Mouse (Mus musculus) erythroid progenitor cell, adult 5-6 weeks (primary cell): ENCODE data around the gene Srp9. TPM values are rescaled to one million over a fixed set of nuclear protein-coding genes. Genes with fewer than 3 reads are reported as not detected.
A peak's percentile ranks its signal among the peaks of the same experiment; 100 is the strongest.

Source experiments
- ATAC-seq: replicated peaks from 2 replicates; pipeline ENCODE4 v1.8.0; 2016; ENCODE audit warnings: moderate number of reproducible peaks, mild to moderate bottlenecking, moderate TSS enrichment, inconsistent platforms; ENCODE audit not compliant: poor library complexity, low FRiP score, severe bottlenecking
- total RNA-seq, 2 experiments: library from RNA; stranded (forward) in 1 of 2; stranded (reverse) in 1 of 2; fragments of 150-400 nt in 1 of 2; fragments of 186-747, 209-891 nt in 1 of 2; gene quantifications; 2 replicates each; pipeline versions ENCODE4 v1.2.3 to v1.2.4; 2015 to 2017; ENCODE audit warnings: low replicate concordance in 2 of 2

Gene Srp9
- total RNA-seq, 2 experiments from 2014 or later, result 24.2 to 54.5 TPM

DNA sequence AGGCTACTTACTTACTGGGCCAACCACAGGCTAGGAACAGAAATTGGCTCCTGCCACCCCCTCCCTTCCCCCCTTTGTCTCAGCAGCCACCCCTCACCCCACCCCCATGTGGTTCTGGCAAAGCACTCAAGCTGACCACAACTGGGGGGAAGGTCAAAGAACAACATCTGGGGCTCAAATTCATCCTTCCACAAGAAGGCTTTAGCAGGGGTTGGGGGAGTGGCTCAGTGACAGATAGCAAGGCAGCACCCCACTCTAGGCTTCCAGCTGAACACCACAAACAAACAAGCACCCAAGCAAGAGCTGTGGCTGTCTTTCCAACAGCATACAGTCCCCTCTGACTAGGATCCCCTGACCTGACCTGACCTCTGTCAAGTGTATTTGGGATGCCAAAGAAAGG lies 21.8 kb upstream of the Srp9 start:
- ATAC-seq, result no peak

DNA sequence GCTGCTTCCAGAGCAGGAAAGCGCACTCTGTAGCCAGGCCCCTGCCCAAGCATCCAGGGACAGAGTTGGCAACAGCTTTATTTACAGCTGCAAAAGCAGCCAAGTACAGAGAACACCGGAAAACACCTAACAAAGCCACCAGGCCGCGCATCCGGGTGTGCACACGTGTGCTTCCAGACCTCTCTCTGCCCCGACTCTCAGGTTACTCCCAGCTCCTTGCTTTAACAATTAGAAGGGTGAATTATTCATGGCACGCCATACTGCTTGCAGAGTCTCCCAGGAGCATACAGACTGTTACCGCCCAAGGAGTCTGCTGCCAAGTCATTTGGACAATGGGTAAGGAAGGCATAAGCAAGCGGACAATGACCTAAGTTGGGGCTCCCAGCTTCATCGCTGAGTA lies 21.1 kb upstream of the Srp9 start:
- no peak for ATAC-seq

DNA sequence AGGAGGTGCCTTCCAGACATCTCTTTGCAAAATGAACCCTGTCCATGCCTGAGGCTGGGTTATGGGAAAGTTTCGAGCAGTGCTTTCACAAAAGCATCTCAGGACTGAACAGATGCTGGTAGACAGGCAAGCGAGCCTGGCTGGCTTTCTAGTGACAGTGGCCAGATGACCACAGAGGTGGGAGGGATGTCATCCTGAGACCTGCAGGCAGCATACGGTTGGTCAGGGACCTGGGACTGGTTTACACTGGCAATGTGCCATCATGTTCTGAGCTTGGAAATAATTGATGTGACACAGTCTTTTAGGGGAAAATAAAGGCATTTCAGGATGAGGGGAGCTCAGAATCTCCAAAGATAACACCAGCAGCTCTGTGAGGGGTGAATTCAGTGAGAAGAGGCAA lies 19.5 kb upstream of the Srp9 start:
- ATAC-seq, result no peak

DNA sequence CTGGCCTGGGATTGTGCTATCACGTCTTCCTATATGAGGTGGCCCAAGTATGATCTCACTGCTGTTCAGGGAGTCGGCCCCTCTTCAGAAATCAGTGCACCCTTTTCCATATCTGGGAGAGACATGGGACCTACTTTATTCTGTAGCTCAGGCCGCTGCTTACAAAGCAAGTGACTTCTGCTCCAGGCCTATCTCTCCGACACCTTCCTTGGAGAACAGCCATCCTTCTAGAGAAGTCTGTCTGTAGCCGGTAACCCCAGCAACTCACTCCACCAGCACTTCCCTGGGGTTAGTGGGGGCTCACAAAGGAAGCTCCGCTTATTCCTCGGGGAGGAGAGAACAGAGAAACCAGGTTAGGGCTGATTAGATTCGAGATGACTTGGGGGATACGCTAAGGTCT lies 17.3 kb upstream of the Srp9 start:
- no peak for ATAC-seq

DNA sequence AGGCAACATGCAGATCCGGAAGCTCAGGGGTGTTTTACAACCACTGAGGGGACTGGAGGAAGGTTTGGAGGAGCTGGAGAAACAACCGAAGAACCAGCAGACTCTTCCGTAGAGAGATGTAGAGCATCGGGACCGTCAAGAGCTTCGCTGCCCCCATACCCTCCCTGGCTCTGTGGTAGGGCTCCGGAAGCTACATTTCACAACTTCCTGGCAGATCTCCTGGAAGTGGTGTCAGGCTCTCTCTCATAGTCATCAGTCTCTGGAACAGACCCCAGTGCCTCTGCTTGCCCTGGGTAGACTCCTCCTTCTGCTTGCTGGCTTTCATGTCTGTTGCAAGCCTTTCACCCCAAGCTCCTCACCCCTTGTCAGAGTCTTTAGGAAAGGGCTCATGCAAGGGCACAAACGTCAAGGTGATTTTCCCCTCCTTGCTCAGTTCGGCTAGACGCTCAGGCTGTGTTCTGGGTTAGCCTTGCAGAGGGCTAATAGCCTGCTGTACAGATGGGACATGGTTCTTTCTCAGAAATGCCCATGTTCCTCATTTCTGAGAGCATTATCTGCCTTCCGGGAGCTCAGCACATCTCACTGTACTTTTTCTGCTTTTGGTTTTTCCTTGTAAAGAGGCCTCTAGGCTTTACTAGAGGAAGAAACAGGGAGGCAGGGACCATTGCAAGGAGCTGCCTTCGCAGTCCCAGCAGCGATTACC lies 16.0 kb upstream of the Srp9 start:
- ATAC-seq, result no peak

DNA sequence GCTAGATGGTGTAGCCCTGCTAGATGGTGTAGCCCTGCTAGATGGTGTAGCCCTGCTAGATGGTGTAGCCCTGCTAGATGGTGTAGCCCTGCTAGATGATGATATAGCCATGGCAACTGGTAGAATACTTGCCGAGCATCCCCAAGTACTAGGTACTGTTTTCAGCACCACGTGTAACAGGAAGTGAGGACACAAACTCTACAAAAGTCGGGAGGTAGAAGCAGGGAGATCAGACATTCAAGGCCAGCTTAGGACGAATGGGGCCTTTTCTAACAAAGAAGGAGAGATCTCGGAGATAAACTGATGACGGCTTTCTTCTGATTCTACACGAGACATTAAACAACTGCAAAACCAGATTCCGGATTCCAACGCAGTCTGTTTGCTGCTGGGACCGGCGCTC lies 14.4 kb upstream of the Srp9 start:
- ATAC-seq, result no peak

DNA sequence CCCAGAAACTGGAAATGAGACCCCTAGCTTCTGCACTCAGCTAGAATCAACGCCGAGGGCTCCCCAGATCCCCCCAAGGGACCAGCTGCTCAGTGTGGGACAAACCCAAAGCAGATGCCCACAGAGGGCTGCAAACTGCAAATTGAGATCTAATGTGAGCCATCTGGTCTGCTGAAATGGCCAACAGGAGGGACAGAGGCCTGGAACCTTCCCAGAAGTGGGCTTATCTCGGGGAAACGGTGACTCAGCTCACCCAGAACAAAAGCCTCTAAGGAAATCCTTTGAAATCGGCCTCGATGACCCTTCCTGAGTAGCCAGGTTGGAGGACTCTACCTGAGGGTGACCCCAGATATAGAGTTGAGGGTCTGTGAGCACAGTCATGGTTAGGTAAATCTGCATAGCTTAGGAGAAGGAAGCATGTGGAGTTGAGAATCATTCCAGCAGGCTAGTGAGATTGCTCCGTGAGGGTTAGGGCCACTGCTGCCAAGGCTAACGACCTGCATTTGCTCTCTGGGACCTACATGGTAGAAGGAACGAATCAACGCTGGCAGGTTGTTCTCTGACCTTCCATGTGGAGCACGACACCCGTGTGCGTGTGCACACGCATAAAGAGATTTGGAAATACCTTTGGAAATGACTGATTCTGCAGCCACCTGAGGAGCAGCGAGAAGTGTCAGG lies 13.7 kb upstream of the Srp9 start:
- ATAC-seq, result no peak

DNA sequence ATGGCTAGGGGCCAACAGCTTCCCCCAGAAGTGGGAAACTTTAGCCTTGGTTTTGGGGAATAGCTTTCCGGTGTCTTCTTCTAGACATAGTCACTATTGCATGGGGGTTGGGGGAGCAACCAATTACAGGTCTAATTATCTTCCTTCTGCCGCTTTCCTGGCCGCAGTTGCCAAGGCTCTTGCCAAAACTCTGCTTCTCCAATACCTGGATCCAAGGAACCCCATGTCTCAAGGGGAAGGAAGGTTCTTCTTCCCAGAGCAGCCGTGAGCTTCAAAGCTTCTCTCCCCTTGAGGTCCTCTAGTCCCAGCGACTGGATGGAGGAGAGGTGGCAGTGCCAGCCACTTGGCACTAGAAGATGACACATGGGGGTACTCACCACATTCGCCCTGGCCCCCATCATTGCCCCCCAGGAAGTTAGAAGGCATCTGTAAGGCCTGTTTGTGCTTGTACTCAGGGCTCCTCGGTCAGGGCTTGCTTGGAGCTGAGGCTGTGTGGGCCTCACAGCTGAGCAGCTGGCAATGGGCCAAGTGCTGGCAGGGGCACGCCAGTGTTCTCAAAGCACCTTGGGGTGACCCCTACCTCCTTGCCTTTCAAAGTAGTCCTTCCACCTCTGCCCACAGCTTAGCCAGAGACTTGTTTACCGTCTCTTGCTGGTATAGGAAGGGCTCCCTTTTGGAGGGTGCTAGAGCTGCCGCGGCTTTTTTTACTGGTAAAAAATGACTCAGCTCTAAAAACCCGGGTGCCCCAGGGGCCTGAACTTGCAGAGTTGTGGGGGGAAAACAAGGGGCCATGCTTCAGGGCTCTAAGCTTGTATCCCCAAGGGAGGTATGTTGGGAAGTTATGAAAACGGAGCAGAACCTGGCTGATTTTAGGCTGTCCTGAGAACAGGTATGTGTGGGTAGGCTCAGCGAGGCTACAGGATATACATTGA lies 12.9 kb upstream of the Srp9 start:
- ATAC-seq, result no peak

DNA sequence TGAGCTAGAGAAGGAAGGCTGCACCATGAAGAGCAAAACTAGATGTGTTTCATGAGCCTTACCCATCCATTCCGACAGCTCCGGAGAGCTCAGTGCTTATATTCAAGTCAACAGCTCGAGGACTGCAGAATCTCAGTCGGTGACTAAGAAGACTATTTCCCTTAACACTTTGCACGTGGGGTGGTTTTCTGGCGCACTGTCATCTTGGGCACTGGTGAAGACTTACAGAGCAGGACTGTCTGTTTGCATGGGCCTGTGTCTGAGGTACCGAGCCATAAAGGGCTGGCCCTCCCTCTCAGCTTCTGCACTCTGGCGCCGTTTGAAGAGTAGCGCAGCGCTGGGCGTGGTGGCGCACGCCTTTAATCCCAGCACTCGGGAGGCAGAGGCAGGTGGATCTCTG lies 12.2 kb upstream of the Srp9 start:
- no peak for ATAC-seq

DNA sequence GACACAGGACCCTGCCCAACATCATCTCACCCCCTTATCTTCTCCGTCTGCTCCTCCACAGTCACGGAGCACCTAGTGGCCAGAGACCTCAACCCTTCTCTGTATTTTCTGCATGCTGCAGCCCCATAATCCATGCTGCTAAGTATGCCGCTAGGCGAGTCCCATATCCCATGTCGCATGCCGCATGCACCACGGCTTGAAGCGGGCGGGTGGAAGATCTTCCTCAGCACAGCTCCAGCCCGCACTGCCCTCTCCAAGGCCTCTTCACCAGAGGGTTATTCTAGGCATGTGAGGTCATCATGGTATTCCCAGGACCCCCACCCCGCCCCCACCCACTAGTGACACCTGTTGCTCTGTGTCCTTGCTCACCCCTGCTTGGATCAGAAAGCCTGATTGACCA lies 11.4 kb upstream of the Srp9 start:
- no peak for ATAC-seq

DNA sequence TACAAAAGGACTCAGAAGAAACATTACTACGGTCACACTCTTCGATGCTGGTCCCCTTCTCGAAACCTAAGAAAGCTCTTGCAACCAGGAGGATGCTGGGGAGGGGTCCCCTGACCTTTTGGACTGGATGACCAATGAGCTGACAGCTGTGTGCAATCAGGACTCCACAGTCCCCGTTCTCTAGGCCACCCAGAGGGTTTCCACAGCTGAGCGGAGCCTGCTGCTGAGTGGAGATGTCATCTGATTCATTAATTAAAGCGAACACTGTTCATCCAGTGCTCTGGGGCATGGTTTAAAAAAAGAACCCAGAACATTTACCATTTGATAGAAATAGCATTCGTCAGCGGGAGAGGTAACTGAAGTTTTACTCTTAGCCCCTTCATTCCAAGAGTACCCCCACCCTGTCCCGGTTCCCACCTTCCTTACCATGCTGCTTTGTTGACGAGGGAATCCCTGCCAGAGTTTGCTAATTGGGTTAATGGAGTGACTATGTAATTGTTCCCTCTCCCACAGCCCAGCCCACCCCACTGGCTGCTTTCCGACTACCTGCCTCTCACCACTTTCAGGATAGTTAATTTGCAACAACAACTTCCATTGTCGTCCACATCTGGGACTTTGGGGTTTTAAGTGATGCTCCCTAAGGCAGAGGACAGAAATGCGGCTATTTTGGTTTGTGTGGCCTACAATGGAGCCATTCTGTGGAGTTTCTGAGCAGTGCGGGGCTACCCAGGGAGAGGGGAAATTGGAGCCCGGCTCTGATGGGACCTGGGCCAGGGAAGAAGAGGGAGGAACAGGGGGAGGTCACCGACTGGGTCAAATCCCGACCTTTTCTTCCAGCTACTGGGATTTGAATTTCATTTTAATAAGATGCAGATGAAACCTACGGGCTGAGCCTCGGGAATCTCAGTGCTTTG lies 10.7 kb upstream of the Srp9 start:
- no peak for ATAC-seq

DNA sequence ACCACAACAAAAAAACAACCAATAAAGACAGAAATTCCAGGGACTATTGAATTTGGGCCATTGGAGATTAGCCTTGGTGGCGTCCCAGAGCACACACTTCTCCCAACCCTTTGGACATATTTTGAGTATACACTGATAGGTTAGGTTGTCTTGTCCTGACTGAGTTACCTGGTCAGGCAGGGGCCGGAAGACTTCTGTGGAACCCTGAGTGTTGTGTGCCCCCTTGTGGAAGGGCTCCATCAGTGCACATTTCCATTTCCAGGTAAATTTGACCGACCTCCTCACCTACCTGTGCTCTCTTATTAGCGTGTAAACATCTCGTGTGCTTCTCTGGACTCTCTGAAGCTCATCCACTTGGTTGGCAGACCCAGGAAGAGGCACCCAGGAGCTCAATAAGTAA lies 9.3 kb upstream of the Srp9 start:
- no peak for ATAC-seq

DNA sequence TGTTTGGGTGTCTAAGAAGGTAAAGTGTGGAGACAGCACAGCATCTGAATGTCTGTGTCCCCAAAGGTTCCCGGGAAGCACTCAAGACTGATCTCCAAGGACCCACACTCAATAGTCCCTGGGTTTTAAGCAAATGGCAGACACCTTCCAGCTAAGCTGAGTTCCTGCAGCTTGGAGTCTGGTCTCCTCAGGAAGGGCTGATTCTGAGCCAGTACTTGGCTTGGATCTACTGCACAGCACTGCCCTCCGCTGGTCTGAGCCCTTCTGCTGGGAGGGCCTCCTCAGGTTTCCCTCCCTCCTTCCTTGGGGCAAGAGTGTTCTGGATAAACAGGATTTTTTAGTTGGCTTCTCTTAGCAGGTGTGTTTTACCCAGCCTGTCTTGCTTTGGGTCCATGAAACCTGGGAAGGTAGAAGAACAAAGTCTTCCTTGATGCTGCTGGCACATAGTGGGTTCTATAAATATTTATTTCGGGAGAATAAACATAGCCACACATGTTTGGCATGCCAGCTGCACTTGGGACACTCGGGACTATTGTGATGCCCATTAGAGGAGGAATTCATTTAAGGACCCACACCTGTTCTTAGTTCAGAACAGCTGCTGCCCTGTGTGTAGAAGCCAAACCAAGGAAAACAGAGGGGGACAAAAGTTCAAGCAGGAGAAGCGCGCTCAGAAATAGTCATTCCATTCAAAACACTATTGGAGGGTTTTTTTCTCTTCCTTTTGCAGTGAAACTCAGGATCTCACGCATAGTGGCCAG lies 8.7 kb upstream of the Srp9 start:
- ATAC-seq, result no peak

DNA sequence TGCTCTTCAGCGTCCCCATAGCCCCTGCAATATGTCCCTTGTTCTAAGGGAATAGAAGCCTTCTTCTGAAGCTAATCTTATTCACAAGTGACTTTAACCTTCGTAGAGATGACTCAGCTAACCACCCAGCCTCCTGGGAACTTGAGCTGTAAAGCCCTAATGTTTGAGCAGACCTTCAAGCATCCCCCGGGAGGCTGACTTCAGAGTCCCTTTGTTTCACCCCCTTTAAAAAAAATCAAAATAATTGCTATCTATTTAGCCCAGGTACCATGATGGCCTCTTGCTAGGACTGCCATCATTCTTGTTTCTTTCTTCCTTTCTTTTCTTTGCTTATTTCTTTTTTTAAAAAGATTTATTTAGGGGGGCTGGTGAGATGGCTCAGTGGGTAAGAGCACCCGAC lies 2.1 kb upstream of the Srp9 start:
- ATAC-seq, result no peak

DNA sequence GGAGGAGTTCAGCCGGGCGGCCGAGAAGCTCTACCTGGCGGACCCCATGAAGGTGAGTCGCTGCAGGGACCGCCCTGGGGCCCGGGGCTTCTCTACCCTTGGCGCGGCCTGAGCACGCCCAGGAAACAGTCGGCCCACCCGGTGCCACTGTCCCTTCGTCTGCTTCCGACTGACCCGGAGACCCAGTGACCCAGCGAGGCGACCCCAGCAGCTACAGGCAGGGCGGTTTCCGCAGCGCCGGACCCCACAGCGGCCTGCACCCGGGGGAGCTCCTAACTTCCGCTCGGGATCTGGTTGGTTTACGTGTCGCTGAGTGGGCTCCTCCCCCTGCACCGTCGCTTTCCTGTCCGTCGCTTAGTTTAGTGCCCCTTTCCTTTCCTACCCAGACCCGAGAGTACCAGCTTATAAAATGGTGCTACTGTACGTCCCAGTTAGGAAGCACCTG lies 409 bp downstream of the Srp9 start:
- ATAC-seq, result peak; percentile 88

DNA sequence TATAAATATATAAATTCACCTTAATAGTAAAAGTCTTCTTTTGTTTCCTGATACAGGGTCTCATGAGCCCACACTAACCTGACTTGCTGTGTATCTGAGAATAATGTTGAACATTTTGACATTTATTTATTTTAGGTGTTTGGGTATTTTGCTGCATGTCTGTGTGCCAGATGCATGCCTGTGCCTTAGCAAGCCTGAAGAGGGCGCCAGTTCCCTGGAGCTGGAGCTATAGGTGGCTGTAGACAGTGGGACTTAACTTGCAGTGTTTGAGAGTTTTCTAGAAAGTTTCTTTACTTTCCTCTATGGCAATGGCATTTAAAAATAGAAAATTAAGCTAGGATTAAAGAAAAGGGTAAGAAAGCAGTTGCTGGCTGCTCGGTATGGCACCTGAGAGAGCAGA lies 6.3 kb downstream of the Srp9 start:
- no peak for ATAC-seq

DNA sequence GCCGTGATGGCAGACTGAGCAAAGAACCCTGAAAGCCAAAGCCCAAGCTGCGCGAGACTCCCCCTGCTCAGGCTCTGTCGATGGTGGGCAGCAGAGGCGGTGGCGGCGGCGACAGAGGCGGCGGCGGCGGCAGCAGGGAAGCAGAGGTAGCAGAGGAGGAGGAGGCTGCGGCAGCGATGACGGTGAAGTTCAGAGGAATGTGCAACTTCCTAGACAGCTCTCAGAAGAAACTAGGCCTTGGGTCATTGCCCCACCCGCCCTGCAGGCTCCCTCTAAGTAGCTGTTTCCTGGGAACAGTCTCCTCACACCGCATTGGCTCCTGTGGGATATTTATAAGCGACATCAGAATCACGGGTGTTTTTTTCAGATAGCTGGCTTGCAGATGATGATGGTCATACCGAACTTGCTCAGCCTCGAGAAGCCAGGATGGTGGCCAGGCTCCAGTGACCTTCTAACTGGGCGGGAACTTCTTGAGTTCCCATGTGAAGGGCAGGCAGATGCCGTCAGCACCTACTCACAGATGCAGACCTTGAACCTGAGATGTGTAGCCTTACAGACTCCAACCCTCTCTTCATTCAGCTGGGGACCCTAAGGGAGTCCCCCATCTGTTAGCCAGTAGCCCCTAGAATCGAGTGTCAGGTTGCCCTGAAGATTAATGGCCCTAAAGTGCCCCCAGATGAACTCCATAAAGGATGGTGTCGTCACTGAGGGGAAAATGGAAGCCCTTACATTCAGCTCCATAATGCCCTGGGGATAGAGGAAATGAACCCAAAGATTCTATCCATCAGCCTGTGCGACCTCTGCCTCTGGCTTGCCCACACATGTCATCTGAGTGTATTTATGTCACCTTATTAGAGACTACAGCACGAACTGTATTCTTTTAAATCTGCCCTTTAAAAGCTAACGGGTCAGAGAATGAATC lies 12.9 kb downstream of the Srp9 start:
- no peak for ATAC-seq

DNA sequence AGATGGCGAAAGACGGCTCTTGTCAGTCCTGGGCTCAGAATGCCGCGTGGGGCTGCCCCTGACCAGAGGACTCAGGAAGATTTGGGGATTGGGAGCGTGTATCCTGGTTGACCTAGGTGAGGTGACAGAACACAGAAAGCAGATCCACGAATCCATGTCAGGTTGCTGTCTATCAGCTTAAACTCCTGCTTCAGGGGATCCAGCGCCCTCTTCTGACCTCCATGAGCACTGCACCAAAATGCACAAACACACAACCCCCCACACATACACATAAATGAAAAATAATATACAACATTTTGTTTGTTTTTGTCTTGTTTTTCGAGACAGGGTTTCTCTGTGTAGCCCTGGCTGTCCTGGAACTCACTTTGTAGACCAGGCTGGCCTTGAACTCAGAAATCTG lies 13.6 kb downstream of the Srp9 start:
- no peak for ATAC-seq
